16 mouse cellular contexts compared by ENCODE assay signal in the genomic region with DNA sequence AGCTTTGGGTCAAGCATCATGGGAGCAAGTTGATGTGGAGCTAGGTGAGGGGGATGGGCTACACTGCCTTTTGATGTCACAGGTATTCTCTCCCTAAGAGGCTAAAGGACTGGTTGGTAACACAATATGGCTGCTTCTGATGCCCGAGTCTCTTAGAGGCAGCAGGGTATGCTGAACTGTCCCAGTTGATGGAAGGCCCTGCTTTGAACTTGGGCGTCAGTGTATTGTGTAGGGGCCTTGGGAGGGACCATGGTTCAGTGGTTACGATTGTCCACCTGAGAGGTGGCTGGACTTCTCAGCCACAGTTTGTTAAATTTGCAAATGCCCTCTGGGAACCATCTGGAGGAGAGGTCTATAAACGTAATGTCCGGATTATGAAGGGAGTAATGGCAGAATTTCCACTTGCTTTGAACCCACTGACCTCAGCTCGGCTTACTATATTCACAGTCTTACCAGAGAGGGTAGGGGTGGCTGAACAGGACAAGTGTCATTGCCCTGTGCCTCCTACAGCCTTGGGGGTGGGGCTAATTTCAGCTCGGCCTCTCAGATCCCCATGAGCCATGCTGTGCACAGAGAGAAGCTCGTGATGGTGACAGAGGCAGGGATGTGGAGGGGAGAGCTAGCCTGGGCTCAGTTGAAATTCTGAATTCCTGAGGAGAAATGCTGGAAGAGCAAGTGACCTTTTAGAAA.
"Had no signal": no experiment of that assay in that cellular context is flagged by ENCODE, and none has a peak within 500 bp of the region (broad histone marks: within the 10 kb centered on the region; RNA-seq: fewer than 3 reads in every experiment).

No protein-coding gene starts in this region.

- ATAC-seq: intestine, embryonic 15.5 days; midbrain, embryonic 16.5 days had no signal

- H3K36me3 ChIP-seq: intestine, embryonic 15.5 days; limb, embryonic 13.5 days; liver, embryonic 15.5 days; midbrain, embryonic 12.5 days; neural tube, embryonic 13.5 days; stomach, embryonic 15.5 days had no signal

- H3K4me2 ChIP-seq: intestine, embryonic 15.5 days; limb, embryonic 13.5 days; liver, embryonic 11.5 days; liver, embryonic 15.5 days; lung, embryonic 14.5 days; midbrain, embryonic 12.5 days; neural tube, embryonic 13.5 days; stomach, embryonic 15.5 days had no signal

- DNase-seq: left cerebral cortex, postnatal 4 days; lung, embryonic 14.5 days; lung, postnatal 10 days; lung, postnatal 4 days; right cerebral cortex, postnatal 14 days; thymus, adult 2 months; thymus, postnatal 36 days had no signal

- H3K4me1 ChIP-seq: liver, embryonic 15.5 days; midbrain, embryonic 12.5 days; stomach, embryonic 15.5 days had no signal

- H3K27ac ChIP-seq: intestine, embryonic 15.5 days; layer of hippocampus, adult 2 months; limb, embryonic 13.5 days; liver, embryonic 15.5 days; midbrain, embryonic 12.5 days; neural tube, embryonic 13.5 days; stomach, embryonic 15.5 days had no signal

- H3K9me3 ChIP-seq: intestine, embryonic 15.5 days; limb, embryonic 13.5 days; liver, embryonic 15.5 days; midbrain, embryonic 12.5 days; neural tube, embryonic 13.5 days; stomach, embryonic 15.5 days had no signal

- H3K4me3 ChIP-seq: intestine, embryonic 15.5 days; layer of hippocampus, adult 2 months; limb, embryonic 13.5 days; liver, embryonic 15.5 days; midbrain, embryonic 12.5 days; neural tube, embryonic 13.5 days; stomach, embryonic 15.5 days had no signal

- H3K9ac ChIP-seq: intestine, embryonic 15.5 days; limb, embryonic 13.5 days; liver, embryonic 15.5 days; lung, embryonic 14.5 days; midbrain, embryonic 12.5 days; neural tube, embryonic 13.5 days; stomach, embryonic 15.5 days had no signal

- H3K27me3 ChIP-seq: intestine, embryonic 15.5 days; liver, embryonic 15.5 days; neural tube, embryonic 13.5 days; stomach, embryonic 15.5 days had no signal
